Mouse (Mus musculus): Measurements from ENCODE around the gene Rassf3. TPM values are rescaled to one million over a fixed set of nuclear protein-coding genes. Genes with fewer than 3 reads are reported as not detected.

Gene Rassf3
- 31.5 TPM for polyA plus RNA-seq (2014; fragmentation: Illumina TruSeq; extraction: RNeasy Lipid Tissue Mini Kit (QIAGEN cat#74804); ENCODE audit: low read depth, low replicate concordance)

DNA sequence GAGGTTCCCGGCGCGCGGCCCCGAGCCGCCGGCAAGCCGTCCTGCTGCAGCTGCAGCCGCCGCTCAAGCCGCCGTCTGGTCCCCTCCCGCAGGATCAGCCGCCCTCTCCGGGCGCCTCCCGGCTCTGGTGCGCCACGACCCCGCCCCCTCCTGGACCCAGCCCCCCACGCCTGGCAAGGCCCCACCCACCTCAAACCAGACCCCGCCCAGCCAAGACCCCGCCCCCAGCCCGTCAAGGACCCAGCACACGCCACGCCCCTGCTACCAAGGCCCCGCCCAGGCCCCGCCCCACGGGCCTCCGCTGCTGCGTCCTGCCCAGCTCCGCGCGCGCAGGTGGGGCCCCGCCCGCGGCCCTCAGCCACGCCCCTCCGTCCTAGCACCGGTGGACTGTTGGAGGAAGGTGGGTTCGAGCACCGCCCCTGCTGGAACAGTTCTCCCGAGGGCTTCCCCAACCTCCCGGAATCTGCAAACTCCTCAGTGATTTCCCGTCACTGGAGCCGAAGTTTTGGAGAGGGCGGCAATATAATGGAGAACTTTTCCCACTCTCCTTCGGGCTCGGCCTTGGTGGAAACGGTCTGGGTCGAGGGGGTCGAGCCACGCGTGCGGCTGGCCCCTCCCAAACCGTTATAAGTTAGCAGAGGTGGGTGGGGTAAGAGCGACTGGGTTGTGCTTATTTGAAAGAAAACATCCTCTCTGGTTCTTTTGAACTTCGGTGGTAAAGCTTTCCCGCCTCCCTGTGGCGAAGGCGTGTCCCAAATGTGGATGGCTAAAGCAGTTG is at the start of gene Rassf3:
Gene Rassf3 (minus strand): TSS at position 158 of the 778 bp plus-strand sequence.

DNA sequence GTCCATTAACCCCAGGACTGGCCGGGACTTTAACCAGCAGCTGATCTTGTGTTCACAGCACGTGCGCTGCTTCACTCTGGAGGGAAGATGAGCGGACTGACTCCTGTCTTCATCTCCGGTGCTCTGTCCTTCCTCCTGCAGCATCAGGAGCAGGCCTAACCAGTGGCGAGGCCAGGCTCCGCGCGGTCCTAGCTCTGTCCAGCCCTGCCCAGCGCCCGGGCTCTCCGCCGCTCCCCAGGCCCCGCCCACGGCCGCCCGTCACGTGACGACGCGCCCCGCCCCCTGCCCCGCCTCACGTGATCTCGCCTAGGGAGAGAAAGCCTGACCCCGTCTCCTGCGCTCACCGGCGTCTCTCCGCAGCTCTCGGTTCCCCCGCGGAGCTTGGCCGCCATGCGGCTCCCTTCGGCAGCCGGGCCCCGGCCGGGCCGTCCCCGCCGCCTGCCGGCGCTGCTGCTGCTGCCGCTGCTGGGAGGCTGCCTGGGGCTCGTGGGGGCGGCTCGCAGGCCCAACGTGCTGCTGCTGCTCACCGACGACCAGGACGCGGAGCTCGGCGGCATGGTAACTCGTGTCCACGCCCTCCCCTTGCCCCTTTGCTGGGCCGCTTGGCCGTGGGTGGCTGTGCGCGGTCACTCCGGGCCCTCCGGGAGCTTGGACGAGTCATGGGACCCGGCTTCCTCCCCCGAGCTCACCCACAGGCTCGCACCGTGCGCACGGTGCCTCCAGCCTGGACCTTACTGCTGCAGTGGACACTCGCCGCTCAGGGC is 111.2 kb downstream of the Rassf3 start, which contains the start of gene Gns:
Gene Gns (plus strand): TSS at position 290 of the 764 bp plus-strand sequence.

Other genes with a start within 250 kb of the Rassf3 start
- gene Tbc1d30, start 125.1 kb downstream of the Rassf3 start, polyA plus RNA-seq (2014; fragmentation: Illumina TruSeq; extraction: RNeasy Lipid Tissue Mini Kit (QIAGEN cat#74804); ENCODE audit: low read depth, low replicate concordance) = 10.3 TPM
- gene Gns, start 111.3 kb downstream of the Rassf3 start, polyA plus RNA-seq (2014; fragmentation: Illumina TruSeq; extraction: RNeasy Lipid Tissue Mini Kit (QIAGEN cat#74804); ENCODE audit: low read depth, low replicate concordance) = 146 TPM
- 32.3 TPM for gene Tbk1, start 110.4 kb upstream of the Rassf3 start, polyA plus RNA-seq (2014; fragmentation: Illumina TruSeq; extraction: RNeasy Lipid Tissue Mini Kit (QIAGEN cat#74804); ENCODE audit: low read depth, low replicate concordance)
- gene Xpot, start 150.0 kb upstream of the Rassf3 start, polyA plus RNA-seq (2014; fragmentation: Illumina TruSeq; extraction: RNeasy Lipid Tissue Mini Kit (QIAGEN cat#74804); ENCODE audit: low read depth, low replicate concordance) = 30.4 TPM
- not detected for gene D930020B18Rik, start 165.2 kb upstream of the Rassf3 start, polyA plus RNA-seq (2014; fragmentation: Illumina TruSeq; extraction: RNeasy Lipid Tissue Mini Kit (QIAGEN cat#74804); ENCODE audit: low read depth, low replicate concordance)